Comparison of ENCODE assay signal across 2 mouse cellular contexts in the genomic region with DNA sequence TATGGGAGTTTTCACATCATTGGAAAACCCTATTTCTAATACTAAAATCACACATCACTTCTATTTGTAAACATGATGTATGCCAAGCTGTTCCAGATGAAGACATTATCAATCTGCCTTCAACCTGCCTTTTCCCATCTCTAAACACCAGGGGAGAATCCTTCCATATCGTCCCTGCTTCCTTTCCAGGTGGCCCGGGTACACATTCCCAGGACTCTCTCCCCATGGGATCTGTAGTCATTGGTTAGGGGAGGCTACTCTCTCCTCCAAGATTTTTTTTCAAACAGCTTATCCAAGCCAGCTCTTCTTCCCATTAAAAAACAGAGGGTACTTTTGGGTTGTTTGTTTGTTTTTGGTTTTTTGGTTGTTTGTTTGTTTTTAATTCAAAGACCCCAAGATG.
"Had no signal": no experiment of that assay in that cellular context is flagged by ENCODE, and none has a peak within 500 bp of the region (broad histone marks: within the 10 kb centered on the region; RNA-seq: fewer than 3 reads in every experiment).

No protein-coding gene starts in this region.

- DNase-seq: lung, postnatal 14 days; thymus, postnatal 36 days had no signal
